Mouse (Mus musculus) urinary bladder, postnatal 36 days (tissue): Measurements from ENCODE around the gene Hoxa2.
A peak's percentile ranks its signal among the peaks of the same experiment; 100 is the strongest.

Experiments used
- DNase-seq, 2 experiments: peaks; one replicate each; pipeline ENCODE4 v3.0.0; 2022; ENCODE audit warnings: low spot score in 2 of 2, mixed read lengths in 1 of 2

Hoxa2 gene

GRCm38 (mm10) chr6:52202362-52203120, 37.9 kb upstream of the Hoxa2 start:
- DNase-seq: no peak

- no peak for DNase-seq
These were observed 36.6 kb upstream of the Hoxa2 start for GRCm38 (mm10) chr6:52201269-52201668.

GRCm38 (mm10) chr6:52200751-52201250, 36.2 kb upstream of the Hoxa2 start:
- DNase-seq: no peak

GRCm38 (mm10) chr6:52200073-52200750, 35.6 kb upstream of the Hoxa2 start:
- no peak for DNase-seq

- no peak for DNase-seq
These were observed 32.6 kb upstream of the Hoxa2 start for GRCm38 (mm10) chr6:52197271-52197670.

GRCm38 (mm10) chr6:52196811-52197210, 32.2 kb upstream of the Hoxa2 start:
- no peak for DNase-seq

GRCm38 (mm10) chr6:52194690-52195089, 30.1 kb upstream of the Hoxa2 start:
- DNase-seq: no peak

GRCm38 (mm10) chr6:52191860-52192550, 27.4 kb upstream of the Hoxa2 start:
- DNase-seq: peak; percentile 75 to 87

- no peak for DNase-seq
These were observed 26.5 kb upstream of the Hoxa2 start, which contains the start of gene Hoxa4 for GRCm38 (mm10) chr6:52190906-52191810. TSS of gene Hoxa4 (minus strand) at chr6:52191753.

GRCm38 (mm10) chr6:52190410-52190809, 25.8 kb upstream of the Hoxa2 start:
- DNase-seq: no peak

- DNase-seq: no peak
These were observed 25.3 kb upstream of the Hoxa2 start for GRCm38 (mm10) chr6:52189909-52190308.

GRCm38 (mm10) chr6:52189172-52189591, 24.6 kb upstream of the Hoxa2 start:
- DNase-seq: no peak

- no peak for DNase-seq
These were observed 21.9 kb upstream of the Hoxa2 start for GRCm38 (mm10) chr6:52186500-52186899.

GRCm38 (mm10) chr6:52185834-52186233, 21.2 kb upstream of the Hoxa2 start:
- no peak for DNase-seq

- no peak for DNase-seq
These were observed 20.6 kb upstream of the Hoxa2 start for GRCm38 (mm10) chr6:52185222-52185621.

- DNase-seq: no peak
These were observed 20.0 kb upstream of the Hoxa2 start for GRCm38 (mm10) chr6:52184668-52185067.

GRCm38 (mm10) chr6:52183311-52184080, 18.9 kb upstream of the Hoxa2 start:
- DNase-seq: no peak

GRCm38 (mm10) chr6:52182793-52183192, 18.2 kb upstream of the Hoxa2 start:
- DNase-seq: no peak

GRCm38 (mm10) chr6:52182030-52182429, 17.4 kb upstream of the Hoxa2 start:
- DNase-seq: no peak

GRCm38 (mm10) chr6:52180726-52181125, 16.1 kb upstream of the Hoxa2 start:
- no peak for DNase-seq
